Mouse (Mus musculus) kidney, postnatal 0 days (tissue): ENCODE data around the gene Letmd1. TPM values are rescaled to one million over a fixed set of nuclear protein-coding genes. Genes with fewer than 3 reads are reported as not detected.
"Not testable (repeated sequence)": the region's sequence is repeated elsewhere in the genome, so short reads cannot be mapped to it uniquely, and the experiment has no call there.

Source experiments
- ATAC-seq: fragments of 200-750 bp; cut with Nextera tagmentation; replicated peaks from 2 replicates; pipeline ENCODE4 v1.8.0; 2017; ENCODE audit warnings: low read depth, moderate number of reproducible peaks, moderate TSS enrichment, moderate library complexity; ENCODE audit not compliant: low FRiP score
- DNase-seq: peaks from one replicate; pipeline ENCODE4 v3.0.0-alpha.2; 2016; ENCODE audit warnings: low spot score
- H3K27ac ChIP-seq: fragments of 300-500 bp; sonication (generic); 2 replicates; pipeline ENCODE4 v1.5.1; 2014; ENCODE audit warnings: mild to moderate bottlenecking
- H3K27me3 ChIP-seq: fragments of 300-500 bp; sonication (generic); 2 replicates; pipeline ENCODE4 v1.6.1; 2014; ENCODE audit warnings: low read length, mixed read lengths; ENCODE audit not compliant: insufficient read depth
- H3K36me3 ChIP-seq: fragments of 300-500 bp; sonication (generic); 2 replicates; pipeline ENCODE4 v1.6.1; 2014; ENCODE audit warnings: low read length, mixed read lengths; ENCODE audit not compliant: insufficient read depth
- H3K4me1 ChIP-seq: fragments of 300-500 bp; sonication (generic); replicated peaks from 2 replicates; pipeline ENCODE4 v1.6.1; 2014; ENCODE audit warnings: antibody characterized with exemption, low read length, mixed read lengths; ENCODE audit not compliant: insufficient read depth
- H3K4me2 ChIP-seq: fragments of 300-500 bp; sonication (generic); 2 replicates; pipeline ENCODE4 v1.6.1; 2014; ENCODE audit warnings: mild to moderate bottlenecking, low read length, moderate library complexity, mixed read lengths
- H3K4me3 ChIP-seq: fragments of 300-500 bp; sonication (generic); replicated peaks from 2 replicates; pipeline ENCODE4 v1.5.1; 2014; ENCODE audit warnings: low read depth, low read length
- H3K9ac ChIP-seq: fragments of 300-500 bp; sonication (generic); 2 replicates; pipeline ENCODE4 v1.6.1; 2014; ENCODE audit warnings: low read depth, low read length
- H3K9me3 ChIP-seq: fragments of 300-500 bp; sonication (generic); replicated peaks from 2 replicates; pipeline ENCODE4 v1.6.1; 2016; ENCODE audit warnings: low read length, inconsistent platforms, mixed read lengths
- CTCF ChIP-seq: IDR thresholded peaks from 2 replicates; pipeline ENCODE4 v1.5.1; 2016; ENCODE audit warnings: antibody characterized with exemption, low read depth, mild to moderate bottlenecking, moderate library complexity
- WGBS: fragments of 180-500 bp; shearing (Covaris S2); extraction: QIAGEN DNeasy Blood & Tissue Kit; methylation state at CpG from one replicate; pipeline ENCODE4 v1.1.7; 2014; 5-methylcytosine and 5-hydroxymethylcytosine counted together
- polyA plus RNA-seq: library from polyadenylated mRNA; unstranded; fragments of >200 nt; fragmentation: Nextera tagmentation; extraction: Ambion mirVana; gene quantifications from 2 replicates; pipeline ENCODE4 v1.2.1, GENCODE M21; 2015

Letmd1 gene
- polyA plus RNA-seq = 21.3 and 22.4 TPM in 2 replicates

GRCm38 (mm10) chr15:100468295-100469188 is at the start of gene Letmd1:
Gene Letmd1 (plus strand): TSS chr15:100469023.
- H3K4me3 ChIP-seq = peak within 1 kb of the TSS; percentile 85
- ATAC-seq = peak; percentile 90
- WGBS = 2% methylated on average over 76 of the region's 84 CpGs
- H3K4me1 ChIP-seq = peaks cover 12% of the 10 kb centered on the region; the same call in 1 of the 2 replicates
- H3K9me3 ChIP-seq = no peaks in the 10 kb centered on the region
- H3K27ac ChIP-seq = peak within 1 kb of the TSS; percentile 89
- TF ChIP-seq CTCF = peak; percentile 75
- peaks cover 7% of the 10 kb centered on the region; the same call in 1 of the 2 replicates for H3K36me3 ChIP-seq
- peak within 1 kb of the TSS; percentile 74 for H3K9ac ChIP-seq
- DNase-seq = peak; percentile 90
- no peaks in the 10 kb centered on the region for H3K27me3 ChIP-seq
- H3K4me2 ChIP-seq = peak within 1 kb of the TSS; percentile 65

GRCm38 (mm10) chr15:100419311-100419710 is 49.5 kb upstream of the Letmd1 start:
- DNase-seq = no peak
- no peak for TF ChIP-seq CTCF
- Histone ChIP-seq H3K27ac (0 out of 2 replicates have a peak overlapping the region, but pooled peaks have one; percentile 25), H3K27me3 (no peaks in the 10 kb centered on the region), H3K36me3 (no peaks in the 10 kb centered on the region), H3K9me3 (no peaks in the 10 kb centered on the region), H3K9ac (0 out of 2 replicates have a peak overlapping the region, but pooled peaks have one; percentile 6), H3K4me2 (peak overlapping the region; percentile 11; the same call in 1 of the 2 replicates), H3K4me3 (no peak overlapping the region), H3K4me1 (peaks cover 20% of the 10 kb centered on the region; the same call in 1 of the 2 replicates)
- no peak for ATAC-seq
- 47% methylated on average over 8 of the region's 8 CpGs for WGBS

- DNase-seq (no peak), ATAC-seq (no peak)
- 55% methylated on average over 9 of the region's 9 CpGs for WGBS
- Histone ChIP-seq H3K27ac (0 out of 2 replicates have a peak overlapping the region, but pooled peaks have one; percentile 70), H3K9ac (no peak overlapping the region), H3K4me1 (peaks cover 20% of the 10 kb centered on the region; the same call in 1 of the 2 replicates), H3K4me2 (peak overlapping the region; percentile 11; the same call in 1 of the 2 replicates), H3K36me3 (no peaks in the 10 kb centered on the region), H3K4me3 (no peak overlapping the region), H3K27me3 (no peaks in the 10 kb centered on the region), H3K9me3 (no peaks in the 10 kb centered on the region)
- TF ChIP-seq CTCF = no peak
Measured at GRCm38 (mm10) chr15:100419901-100420745, 48.7 kb upstream of the Letmd1 start.

- Histone ChIP-seq H3K9ac (peak overlapping the region; percentile 24; the same call in 1 of the 2 replicates), H3K4me2 (peak overlapping the region; percentile 96), H3K27ac (peak overlapping the region; percentile 70), H3K4me3 (peak overlapping the region; percentile 9; the same call in 1 of the 2 replicates), H3K4me1 (peaks cover 20% of the 10 kb centered on the region; the same call in 1 of the 2 replicates), H3K9me3 (no peaks in the 10 kb centered on the region), H3K36me3 (no peaks in the 10 kb centered on the region), H3K27me3 (no peaks in the 10 kb centered on the region)
- DNase-seq = peak; percentile 59
- 15% methylated on average over 8 of the region's 8 CpGs for WGBS
- no peak for TF ChIP-seq CTCF
- ATAC-seq = no peak
Measured at GRCm38 (mm10) chr15:100421059-100421757, 47.6 kb upstream of the Letmd1 start.

GRCm38 (mm10) chr15:100421758-100422197 is 47.0 kb upstream of the Letmd1 start, which contains the start of gene Gm5475:
Gene Gm5475 (plus strand): TSS chr15:100422147.
- H3K9me3 ChIP-seq, DNase-seq, H3K36me3 ChIP-seq, ATAC-seq, H3K27me3 ChIP-seq: not testable (repeated sequence)
- peak within 1 kb of the TSS; percentile 72 for H3K27ac ChIP-seq
- H3K9ac ChIP-seq = peak within 1 kb of the TSS; percentile 88
- peak within 1 kb of the TSS; percentile 96 for H3K4me2 ChIP-seq
- peak within 1 kb of the TSS; percentile 86 for H3K4me3 ChIP-seq
- H3K4me1 ChIP-seq = peaks cover 20% of the 10 kb centered on the region; the same call in 1 of the 2 replicates
- 27% methylated on average over 3 of the region's 3 CpGs for WGBS
